ENCODE assay signal across 12 mouse cellular contexts in genomic region chr5:66855358-66856107, GRCm38 (mm10).
DNase-seq lines count a peak whose midpoint lies in the region; ATAC-seq and TF ChIP-seq lines count a peak whose summit lies in the region.
"Had no signal": no experiment of that assay in that cellular context is flagged by ENCODE, and none has a peak within 500 bp of the region (broad histone marks: within the 10 kb centered on the region; RNA-seq: fewer than 3 reads in every experiment).

No protein-coding gene starts in this region.

- H3K9ac ChIP-seq in kidney, embryonic 14.5 days (ENCODE audit: low read depth, low read length), result no peak overlapping the region
- no peak overlapping the region for H3K9ac ChIP-seq in neural tube, embryonic 12.5 days
- H3K9ac ChIP-seq: heart, embryonic 12.5 days had no signal

- no peak overlapping the region for H3K4me3 ChIP-seq in kidney, adult 2 months (ENCODE audit: insufficient read depth, low read depth, low read length)
- no peak overlapping the region for H3K4me3 ChIP-seq in kidney, embryonic 14.5 days (ENCODE audit: low read length)
- no peak overlapping the region for H3K4me3 ChIP-seq in neural tube, embryonic 12.5 days
- H3K4me3 ChIP-seq: heart, embryonic 12.5 days had no signal

- no peak for TF ChIP-seq POLR2A in kidney, adult 2 months (IDR thresholded peaks at IDR 0.05; ENCODE audit: low read depth, low read length)

- WGBS in kidney, adult 2 months, result 48% methylated on average over 11 of the region's 11 CpGs
- 63% methylated on average over 11 of the region's 11 CpGs for WGBS in kidney, embryonic 14.5 days
- 66% methylated on average over 11 of the region's 11 CpGs for WGBS in neural tube, embryonic 12.5 days

- DNase-seq in cerebellum, postnatal 10 days, result peak; percentile 29 to 55
- no peak for DNase-seq in cerebellum, adult 9-11 months
- peak; percentile 73 for DNase-seq in kidney, adult 2 months
- DNase-seq in kidney, adult 8-10 months, result peak; percentile 34 to 36
- DNase-seq in layer of hippocampus, adult 8-10 months (ENCODE audit: low spot score in 2 of 2), result no peak
- DNase-seq: adrenal gland, postnatal 10 days; liver had no signal

- H3K4me1 ChIP-seq in kidney, adult 2 months (ENCODE audit: control insufficient read depth, insufficient read depth, low read length), result peaks cover 17% of the 10 kb centered on the region
- no peaks in the 10 kb centered on the region for H3K4me1 ChIP-seq in kidney, embryonic 14.5 days (ENCODE audit: control insufficient read depth, insufficient read depth, low read length)
- H3K4me1 ChIP-seq in neural tube, embryonic 12.5 days, result peaks cover 10% of the 10 kb centered on the region

- no peak overlapping the region for H3K4me2 ChIP-seq in kidney, embryonic 14.5 days (replicated peaks; ENCODE audit: low read depth, low read length)
- H3K4me2 ChIP-seq in neural tube, embryonic 12.5 days (replicated peaks), result no peak overlapping the region
- H3K4me2 ChIP-seq: heart, embryonic 12.5 days had no signal

- no peaks in the 10 kb centered on the region for H3K36me3 ChIP-seq in kidney, adult 2 months (ENCODE audit: control insufficient read depth, insufficient read depth, low read length)
- H3K36me3 ChIP-seq in kidney, embryonic 14.5 days (ENCODE audit: control insufficient read depth, insufficient read depth, low read length), result no peaks in the 10 kb centered on the region
- H3K36me3 ChIP-seq in neural tube, embryonic 12.5 days, result no peaks in the 10 kb centered on the region
- H3K36me3 ChIP-seq: heart, embryonic 12.5 days had no signal

- H3K27ac ChIP-seq in kidney, adult 2 months (ENCODE audit: insufficient read depth, low read depth, low read length), result peak overlapping the region; percentile 56
- H3K27ac ChIP-seq in kidney, embryonic 14.5 days (ENCODE audit: low read depth, low read length), result no peak overlapping the region
- no peak overlapping the region for H3K27ac ChIP-seq in neural tube, embryonic 12.5 days

- H3K9me3 ChIP-seq in kidney, embryonic 14.5 days (ENCODE audit: control insufficient read depth, low read length), result no peaks in the 10 kb centered on the region
- H3K9me3 ChIP-seq in neural tube, embryonic 12.5 days, result no peaks in the 10 kb centered on the region
- H3K9me3 ChIP-seq: heart, embryonic 12.5 days had no signal

- no peaks in the 10 kb centered on the region for H3K27me3 ChIP-seq in kidney, adult 2 months (replicated peaks; ENCODE audit: control insufficient read depth, insufficient read depth, low read length)
- H3K27me3 ChIP-seq in kidney, embryonic 14.5 days (ENCODE audit: control insufficient read depth, insufficient read depth, low read length), result no peaks in the 10 kb centered on the region
- H3K27me3 ChIP-seq in neural tube, embryonic 12.5 days (replicated peaks), result no peaks in the 10 kb centered on the region
- H3K27me3 ChIP-seq: heart, embryonic 12.5 days had no signal

- no peak for ATAC-seq in kidney, embryonic 14.5 days (ENCODE audit: low FRiP score, low TSS enrichment)
- peak; percentile 52 for ATAC-seq in neural tube, embryonic 12.5 days (ENCODE audit: low FRiP score, low read depth)
- ATAC-seq in cerebellum, adult (ENCODE audit: insufficient number of reproducible peaks, low FRiP score, low TSS enrichment), result no peak
- ATAC-seq: intestine, postnatal 0 days had no signal

- no peak for TF ChIP-seq CTCF in kidney, adult 2 months (conservative IDR thresholded peaks at IDR 0.05; ENCODE audit: insufficient read depth, insufficient read length, low read depth, low read length)

Comparison
In these comparisons a context has a peak if more than half of its experiments do, and no peak if none do; other contexts are left out.
1. DNase-seq: peak in cerebellum, postnatal 10 days (2 of 2), kidney, adult 2 months (single experiment) and kidney, adult 8-10 months (2 of 2); none in cerebellum, adult 9-11 months (single experiment) and layer of hippocampus, adult 8-10 months (0 of 2).